Mouse (Mus musculus) layer of hippocampus, postnatal 14 days (tissue): ENCODE results near the gene Sugp2. TPM values are rescaled to one million over a fixed set of nuclear protein-coding genes. Genes with fewer than 3 reads are reported as not detected.

Source experiments
- total RNA-seq, 2 experiments: library from RNA; stranded (reverse); gene quantifications; 2 replicates each; pipeline ENCODE4 v1.2.3; 2021

Sugp2 gene
- total RNA-seq, 2 experiments from 2014 or later = 124 TPM

Other genes with a start within 250 kb of the Sugp2 start
- gene Gatad2a, start 237.8 kb upstream of the Sugp2 start, total RNA-seq = 10 to 100 TPM; 30.7 to 38.7 TPM
- gene Mau2, start 191.5 kb upstream of the Sugp2 start, total RNA-seq = 10 to 100 TPM; 81.4 to 85.3 TPM
- gene Sugp1, start 191.4 kb upstream of the Sugp2 start, total RNA-seq = 10 to 100 TPM; 50.5 to 57.3 TPM
- 1 to 10 TPM; 1.9 to 3.1 TPM for gene Tm6sf2, start 161.3 kb upstream of the Sugp2 start, total RNA-seq
- 10 to 100 TPM; 29.7 to 35.4 TPM for gene Hapln4, start 150.8 kb upstream of the Sugp2 start, total RNA-seq
- 100 to 1,000 TPM; 371 to 387 TPM for gene Ncan, start 113.4 kb upstream of the Sugp2 start, total RNA-seq
- 10 to 100 TPM; 26.9 to 31.2 TPM for gene Nr2c2ap, start 102.9 kb upstream of the Sugp2 start, total RNA-seq
- gene Rfxank, start 95.1 kb upstream of the Sugp2 start, total RNA-seq = 10 to 100 TPM in 1 of 2 experiments, 1 to 10 TPM in 1; 9.9 to 12.6 TPM
- 10 to 100 TPM; 42.0 to 44.1 TPM for gene Borcs8, start 94.7 kb upstream of the Sugp2 start, total RNA-seq
- gene Mef2b, start 94.5 kb upstream of the Sugp2 start, total RNA-seq = under 1 TPM; 0.29 to 0.41 TPM
- 10 to 100 TPM; 46.1 to 49.4 TPM for gene Tmem161a, start 61.9 kb upstream of the Sugp2 start, total RNA-seq
- gene Slc25a42, start 21.9 kb upstream of the Sugp2 start, total RNA-seq = 10 to 100 TPM; 34.0 to 36.2 TPM
- gene Armc6, start 240 bp downstream of the Sugp2 start, total RNA-seq = 10 to 100 TPM; 60.1 to 67.4 TPM
- 10 to 100 TPM; 75.5 to 84.3 TPM for gene Homer3, start 48.6 kb downstream of the Sugp2 start, total RNA-seq
- 10 to 100 TPM; 41.4 to 53.6 TPM for gene Ddx49, start 68.3 kb downstream of the Sugp2 start, total RNA-seq
- 100 to 1,000 TPM; 134 to 148 TPM for gene Cope, start 68.3 kb downstream of the Sugp2 start, total RNA-seq
- 100 to 1,000 TPM; 107 to 119 TPM for gene Cers1, start 81.5 kb downstream of the Sugp2 start, total RNA-seq
- gene Gdf1, start 95.6 kb downstream of the Sugp2 start, total RNA-seq = 10 to 100 TPM; 11.2 to 22.7 TPM
- gene Upf1, start 119.1 kb downstream of the Sugp2 start, total RNA-seq = 10 to 100 TPM; 50.3 to 54.9 TPM
- under 1 TPM; 0.21 to 0.30 TPM for gene Comp, start 139.3 kb downstream of the Sugp2 start, total RNA-seq
- 100 to 1,000 TPM; 128 to 135 TPM for gene Crtc1, start 205.4 kb downstream of the Sugp2 start, total RNA-seq
- gene Klhl26, start 242.7 kb downstream of the Sugp2 start, total RNA-seq = 10 to 100 TPM; 44.7 to 45.5 TPM